Mouse (Mus musculus) embryo, embryonic 11.5 days (tissue): ENCODE measurements at regions not wholly inside any gene's neighbourhood (a gene's known extent, or its start where the extent isn't known, plus 50 kb on each side); places are given as distances from the start of the nearest gene placed in this dataset.
A peak's percentile ranks its signal among the peaks of the same experiment; 100 is the strongest.

Experiments
- DNase-seq: peaks from one replicate; pipeline ENCODE4 v3.0.0-alpha.2; 2012; ENCODE audit warnings: low read depth, low spot score

- DNase-seq, result no peak
Measured at GRCm38 (mm10) chr12:109881108-109881507, 281.0 kb upstream of the Rtl1 start.

GRCm38 (mm10) chr12:109891206-109891605 is 291.1 kb upstream of the Rtl1 start:
- DNase-seq, result no peak

DNA sequence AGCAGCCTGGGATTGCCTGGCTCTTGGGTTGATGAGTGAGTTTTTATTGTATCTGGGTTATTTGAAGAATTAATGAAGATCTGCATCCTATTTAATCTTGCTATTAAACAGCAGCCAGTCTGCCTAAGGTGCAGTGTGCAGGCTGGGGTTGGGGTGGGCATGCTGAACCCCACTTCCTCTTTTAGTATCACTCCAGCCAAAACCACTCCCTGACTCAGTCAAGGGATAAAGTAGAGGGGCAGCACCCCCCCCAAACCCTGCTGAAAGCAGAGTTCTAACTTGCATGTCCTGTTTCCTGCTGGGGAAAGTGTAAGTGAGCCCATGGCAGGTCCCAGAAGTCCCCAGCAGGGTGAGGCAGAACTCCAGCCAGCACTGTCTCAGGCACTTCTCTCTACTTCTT is 292.7 kb upstream of the Rtl1 start:
- no peak for DNase-seq

DNA sequence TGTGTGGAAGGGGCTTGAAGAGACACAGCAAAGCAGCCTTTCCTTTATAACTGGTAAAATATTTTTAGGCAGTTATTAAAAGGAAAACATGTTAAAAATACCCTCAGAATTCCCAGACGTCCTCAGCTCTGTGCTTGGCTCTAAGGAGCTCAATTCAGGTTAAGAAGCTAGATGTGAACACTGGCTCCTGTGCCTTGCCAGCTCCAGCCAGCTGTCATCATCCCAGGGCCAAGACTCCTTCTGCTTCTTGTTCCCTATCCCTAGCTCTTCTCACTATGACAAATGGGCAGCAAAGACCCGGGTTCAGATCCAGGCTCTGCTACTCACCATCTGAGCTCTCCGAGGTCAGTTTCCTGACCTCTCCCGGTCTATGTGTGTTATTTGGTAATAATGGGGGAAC is 293.5 kb upstream of the Rtl1 start:
- no peak for DNase-seq

GRCm38 (mm10) chr12:109895389-109895788 is 295.3 kb upstream of the Rtl1 start:
- DNase-seq, result no peak

- no peak for DNase-seq
Measured at GRCm38 (mm10) chr12:109896397-109896796, 296.3 kb upstream of the Rtl1 start.

GRCm38 (mm10) chr12:109896906-109897305 is 296.8 kb upstream of the Rtl1 start:
- DNase-seq, result no peak

GRCm38 (mm10) chr12:109897861-109898385 is 297.8 kb upstream of the Rtl1 start:
- no peak for DNase-seq

- DNase-seq, result no peak
Measured at GRCm38 (mm10) chr12:109899420-109899819, 299.3 kb upstream of the Rtl1 start.

DNA sequence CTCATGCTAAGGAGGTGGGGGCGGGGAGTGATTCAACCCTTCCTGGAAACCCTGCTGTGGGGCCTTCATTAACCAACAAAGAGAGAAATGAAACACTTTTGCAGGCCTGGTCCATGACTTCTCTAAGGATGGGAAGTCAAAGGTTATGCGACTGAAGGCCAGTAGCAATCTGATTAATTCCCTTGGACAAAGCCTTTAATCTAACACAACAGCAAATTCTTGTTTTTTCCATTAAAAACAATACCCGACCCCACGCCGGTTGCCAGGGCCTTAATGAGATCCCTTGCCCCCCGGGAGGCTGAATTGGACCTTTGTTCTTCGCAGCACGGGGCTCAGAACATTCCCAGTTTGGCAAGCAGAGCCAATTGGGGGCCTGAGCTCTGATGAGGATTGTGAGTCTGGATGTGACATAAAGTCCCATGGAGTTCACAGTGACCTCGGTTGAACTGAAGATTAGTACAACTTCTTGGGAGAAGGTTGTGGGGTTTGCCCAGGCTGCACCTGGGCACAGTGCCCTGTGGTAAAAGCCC is 310.9 kb upstream of the Rtl1 start:
- DNase-seq, result no peak

GRCm38 (mm10) chr12:109911506-109911905 is 311.4 kb upstream of the Rtl1 start:
- no peak for DNase-seq

- DNase-seq, result no peak
Measured at GRCm38 (mm10) chr12:109917761-109918160, 317.6 kb upstream of the Rtl1 start.

- no peak for DNase-seq
Measured at GRCm38 (mm10) chr12:109918901-109919300, 318.8 kb upstream of the Rtl1 start.

GRCm38 (mm10) chr12:109922111-109922510 is 322.0 kb upstream of the Rtl1 start:
- no peak for DNase-seq

DNA sequence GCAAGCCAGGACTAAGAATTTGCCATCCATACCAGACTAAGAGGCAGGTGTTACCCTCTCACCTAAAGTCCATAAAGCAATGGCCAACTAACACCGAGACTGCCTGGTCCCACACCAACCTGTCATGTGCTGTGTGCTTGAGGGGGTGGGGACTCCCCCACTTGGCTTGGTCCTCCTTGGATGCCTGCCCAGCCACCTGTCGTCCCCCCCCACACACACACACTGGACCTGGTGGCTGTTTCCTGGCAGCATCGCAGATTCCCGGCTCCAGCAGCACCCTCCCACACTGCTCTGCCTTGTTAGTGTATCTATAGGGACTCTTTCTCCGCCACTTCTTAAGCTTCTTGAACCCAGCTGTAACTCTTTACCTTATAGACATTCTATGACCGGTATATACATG is 325.7 kb upstream of the Rtl1 start:
- DNase-seq, result no peak

GRCm38 (mm10) chr12:109926643-109927042 is 326.5 kb upstream of the Rtl1 start:
- no peak for DNase-seq

DNA sequence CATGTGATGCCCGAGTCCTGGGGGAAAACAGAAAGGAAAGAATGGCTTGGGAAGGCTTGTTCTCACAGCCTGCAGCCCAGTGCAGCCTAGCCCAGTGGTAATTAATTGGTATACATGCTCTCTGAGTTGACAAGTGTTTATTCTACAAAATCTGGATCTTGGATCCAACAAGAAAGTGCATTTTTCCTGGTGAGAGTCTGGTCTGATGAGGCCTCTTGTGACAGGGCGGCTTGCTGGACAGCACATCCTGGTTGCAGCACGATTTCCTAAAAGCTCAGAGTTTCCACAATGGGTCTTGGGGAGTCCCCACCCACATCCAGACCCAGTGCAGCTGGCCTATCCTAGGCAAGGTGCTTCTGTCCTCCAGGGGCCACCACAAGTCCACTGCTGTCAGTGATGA is 332.7 kb upstream of the Dio3 start:
- no peak for DNase-seq

DNA sequence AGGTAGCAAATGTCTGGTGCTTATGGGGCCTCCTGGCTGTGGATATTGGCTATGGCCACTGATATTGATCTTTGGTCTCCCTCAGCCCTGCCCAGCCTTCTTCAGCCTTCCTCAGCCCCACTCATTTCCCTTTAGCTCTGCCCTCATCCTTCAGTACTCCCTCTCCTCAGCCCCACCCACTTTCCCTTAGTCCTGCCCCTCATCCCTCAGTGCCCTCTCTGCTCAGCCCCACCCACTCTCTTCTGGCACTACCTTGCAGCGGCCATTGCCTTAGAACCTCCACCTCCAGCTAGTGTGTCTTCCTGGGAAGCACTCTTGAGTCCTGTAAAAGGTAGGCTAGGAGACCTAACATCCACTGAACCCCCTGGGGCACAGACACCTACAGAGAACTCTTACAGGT is 331.9 kb upstream of the Dio3 start:
- no peak for DNase-seq

- no peak for DNase-seq
Measured at GRCm38 (mm10) chr12:109947886-109948433, 330.9 kb upstream of the Dio3 start.

- DNase-seq, result peak; percentile 37
Measured at GRCm38 (mm10) chr12:109948434-109948984, 330.4 kb upstream of the Dio3 start.

DNA sequence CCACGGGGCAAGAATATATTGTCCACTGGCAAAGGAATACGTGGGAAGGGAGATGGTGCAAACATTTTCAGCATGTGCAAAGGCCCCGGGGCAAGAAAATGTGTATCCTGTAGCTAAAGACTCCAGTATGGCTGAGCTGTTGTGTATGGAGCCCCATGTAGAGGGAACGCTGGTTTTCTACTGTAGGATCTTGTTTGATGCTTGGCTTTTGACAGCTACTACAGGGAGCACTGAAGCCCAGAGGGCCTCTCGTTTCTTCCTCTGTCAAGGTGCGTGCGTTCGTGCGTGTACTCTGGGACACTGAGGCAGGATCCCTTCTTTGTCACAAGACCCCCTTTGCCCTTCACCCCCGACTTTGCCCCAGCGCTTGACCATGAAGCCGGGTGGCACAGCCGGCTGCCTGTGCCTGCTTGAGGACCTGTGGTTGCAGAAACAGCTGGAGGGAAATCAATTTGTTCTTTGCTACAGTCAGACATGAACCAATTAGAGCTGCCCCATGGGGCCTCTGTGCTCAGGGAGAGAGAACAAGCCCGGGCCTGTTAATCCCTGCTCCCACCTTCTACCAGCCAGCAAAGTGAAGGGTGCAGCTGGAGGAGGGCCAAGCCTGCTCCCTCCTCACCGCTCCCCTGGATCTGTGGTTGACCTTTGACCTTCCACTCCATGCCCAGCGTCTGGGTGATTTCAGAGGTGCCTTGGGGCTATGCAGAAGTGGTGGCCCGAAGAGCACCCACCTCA is 329.5 kb upstream of the Dio3 start:
- no peak for DNase-seq

DNA sequence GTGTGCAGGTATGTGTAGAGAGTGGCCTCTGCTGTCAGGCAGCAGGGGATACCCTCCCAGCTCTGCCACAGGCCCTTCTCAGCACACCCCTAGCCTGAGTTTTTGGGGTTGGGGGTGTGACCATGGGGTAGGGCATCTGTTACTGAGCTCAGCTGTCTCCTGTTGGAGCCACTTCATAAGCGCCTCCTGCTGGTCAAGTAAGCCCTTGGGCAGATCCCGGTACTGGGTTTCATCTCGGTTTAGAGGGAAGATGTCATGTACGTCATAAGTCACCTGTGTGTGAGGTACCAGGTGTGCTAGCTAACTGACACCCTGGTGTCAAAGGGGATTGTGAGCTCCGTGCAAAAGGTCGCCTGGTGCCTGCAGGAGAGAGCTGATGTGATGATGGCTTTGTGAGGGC is 328.2 kb upstream of the Dio3 start:
- no peak for DNase-seq

DNA sequence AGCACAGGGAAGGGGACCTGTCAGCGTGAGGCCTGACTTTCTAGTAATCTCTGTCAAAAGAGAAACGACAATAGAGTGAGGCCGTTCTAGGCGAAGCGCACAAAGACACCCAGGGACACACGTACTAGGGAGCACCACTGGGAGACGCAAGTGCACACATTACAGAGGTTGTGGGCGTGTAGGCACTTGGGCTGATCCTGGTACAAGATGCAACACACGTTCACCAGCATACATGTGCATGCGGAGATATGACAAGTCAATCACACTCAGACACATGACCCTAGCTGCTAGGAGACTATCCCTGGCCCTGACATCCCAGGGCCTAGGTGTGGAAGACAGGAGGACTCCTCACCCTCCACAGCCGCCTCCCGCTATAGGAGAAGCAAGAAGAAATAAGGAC is 327.4 kb upstream of the Dio3 start:
- DNase-seq, result no peak
